Mouse (Mus musculus) liver, postnatal 0 days (tissue): ENCODE data around the gene Lnx2. TPM values are rescaled to one million over a fixed set of nuclear protein-coding genes. Genes with fewer than 3 reads are reported as not detected.

Source experiments
- ATAC-seq: fragments of 200-750 bp; cut with Nextera tagmentation; 2 replicates; pipeline ENCODE4 v1.8.0; 2017; ENCODE audit warnings: mild to moderate bottlenecking, moderate library complexity
- DNase-seq: peaks from one replicate; pipeline ENCODE4 v3.0.0-alpha.2; 2016
- H3K27ac ChIP-seq: fragments of 300-500 bp; sonication (generic); 2 replicates; pipeline ENCODE4 v1.5.1; 2014; ENCODE audit warnings: antibody characterized with exemption, moderate library complexity, mild to moderate bottlenecking, low read depth
- H3K27me3 ChIP-seq: fragments of 300-500 bp; sonication (generic); 2 replicates; pipeline ENCODE4 v1.6.1; 2014; ENCODE audit warnings: low read length, control low read depth, mixed read lengths; ENCODE audit not compliant: insufficient read depth
- H3K36me3 ChIP-seq: fragments of 300-500 bp; sonication (generic); replicated peaks from 2 replicates; pipeline ENCODE4 v1.6.1; 2014; ENCODE audit warnings: mild to moderate bottlenecking, control low read depth, low read length, moderate library complexity, mixed read lengths; ENCODE audit not compliant: insufficient read depth
- H3K4me1 ChIP-seq: fragments of 300-500 bp; sonication (generic); 2 replicates; pipeline ENCODE4 v1.6.1; 2014; ENCODE audit warnings: antibody characterized with exemption, mild to moderate bottlenecking, control low read depth; ENCODE audit not compliant: insufficient read depth
- H3K4me2 ChIP-seq: fragments of 300-500 bp; sonication (generic); 2 replicates; pipeline ENCODE4 v1.6.1; 2014; ENCODE audit warnings: low read depth, mild to moderate bottlenecking, low read length, moderate library complexity, mixed read lengths
- H3K4me3 ChIP-seq: fragments of 300-500 bp; sonication (generic); 2 replicates; pipeline ENCODE4 v1.5.1; 2014; ENCODE audit warnings: low read depth, low read length
- H3K9ac ChIP-seq: fragments of 300-500 bp; sonication (generic); replicated peaks from 2 replicates; pipeline ENCODE4 v1.6.1; 2014; ENCODE audit warnings: mild to moderate bottlenecking, moderate library complexity
- H3K9me3 ChIP-seq: fragments of 300-500 bp; sonication (generic); 2 replicates; pipeline ENCODE4 v1.6.1; 2016; ENCODE audit warnings: mild to moderate bottlenecking, control low read depth, low read length, mixed read lengths
- CTCF ChIP-seq: sonication (generic); IDR thresholded peaks from 2 replicates; pipeline ENCODE4 v1.5.1; 2016; ENCODE audit warnings: antibody characterized with exemption, low read depth
- EP300 ChIP-seq: IDR thresholded peaks from 2 replicates; pipeline ENCODE4 v1.6.1; 2016; ENCODE audit warnings: antibody characterized with exemption, low read depth, mild to moderate bottlenecking
- WGBS: fragments of 180-500 bp; shearing (Covaris S2); extraction: QIAGEN DNeasy Blood & Tissue Kit; methylation state at CpG from one replicate; pipeline ENCODE4 v1.1.7; 2014; ENCODE audit not compliant: insufficient replicate concordance; 5-methylcytosine and 5-hydroxymethylcytosine counted together
- polyA plus RNA-seq: library from polyadenylated mRNA; unstranded; fragments of >200 nt; fragmentation: Nextera tagmentation; extraction: Ambion mirVana; gene quantifications from 2 replicates; pipeline ENCODE4 v1.2.1, GENCODE M21; 2015

Gene Lnx2
- polyA plus RNA-seq, 1 experiment from 2014 or later = 5.4 TPM

DNA sequence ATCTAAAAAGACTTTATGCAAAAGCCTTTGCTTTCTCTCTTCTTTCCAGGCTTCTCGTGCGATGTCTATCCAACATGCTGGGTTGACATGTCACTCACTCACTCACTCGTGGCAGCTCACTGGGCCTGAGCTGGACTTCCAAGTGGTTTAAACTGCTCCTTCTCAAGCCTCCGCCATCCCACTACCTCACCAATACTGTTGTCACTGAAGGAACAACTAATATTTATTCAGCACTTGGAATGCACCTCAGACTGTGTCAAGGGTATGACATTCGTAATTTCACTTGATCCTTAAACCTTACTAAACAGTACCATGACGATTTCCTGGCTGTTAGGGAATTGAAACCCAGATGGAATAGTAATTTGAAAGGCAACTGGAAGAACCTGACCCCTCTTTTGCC, 2.6 kb downstream of the Lnx2 start:
- Histone ChIP-seq H3K27me3 (no peaks in the 10 kb centered on the region), H3K9ac (no peak overlapping the region), H3K27ac (peak overlapping the region; percentile 93), H3K9me3 (no peaks in the 10 kb centered on the region), H3K36me3 (no peaks in the 10 kb centered on the region), H3K4me2 (peak overlapping the region; percentile 89), H3K4me1 (peaks cover 28% of the 10 kb centered on the region), H3K4me3 (no peak overlapping the region)
- ATAC-seq (no peak), DNase-seq (no peak)
- WGBS = 70% methylated on average over 6 of the region's 6 CpGs
- TF ChIP-seq EP300 = no peak
- no peak for TF ChIP-seq CTCF

DNA sequence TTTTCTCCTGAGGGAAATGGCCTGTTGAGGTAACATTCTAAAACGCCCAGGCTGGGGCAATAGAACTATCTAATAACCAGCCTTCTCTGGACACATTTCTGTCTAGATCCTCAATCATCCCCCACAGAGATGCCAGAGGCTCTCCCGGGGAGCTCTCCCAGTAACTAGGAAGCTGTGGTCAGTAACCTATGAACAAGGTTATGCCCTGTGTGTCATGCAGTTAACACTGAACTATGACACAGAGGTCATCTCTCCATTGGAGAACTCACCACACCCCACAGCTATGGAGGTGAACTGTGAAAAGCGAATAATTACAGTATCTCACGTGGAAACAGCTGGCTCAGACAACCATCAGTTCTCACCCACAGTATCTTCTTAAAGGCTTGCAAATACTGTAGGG, 4.5 kb downstream of the Lnx2 start:
- Histone ChIP-seq H3K4me3 (no peak overlapping the region), H3K4me2 (no peak overlapping the region), H3K9me3 (no peaks in the 10 kb centered on the region), H3K36me3 (no peaks in the 10 kb centered on the region), H3K27me3 (no peaks in the 10 kb centered on the region), H3K9ac (no peak overlapping the region), H3K4me1 (peaks cover 28% of the 10 kb centered on the region), H3K27ac (peak overlapping the region; percentile 56)
- WGBS = 54% methylated on average over 4 of the region's 4 CpGs
- TF ChIP-seq EP300 (no peak), CTCF (no peak)
- DNase-seq = no peak
- no peak for ATAC-seq

DNA sequence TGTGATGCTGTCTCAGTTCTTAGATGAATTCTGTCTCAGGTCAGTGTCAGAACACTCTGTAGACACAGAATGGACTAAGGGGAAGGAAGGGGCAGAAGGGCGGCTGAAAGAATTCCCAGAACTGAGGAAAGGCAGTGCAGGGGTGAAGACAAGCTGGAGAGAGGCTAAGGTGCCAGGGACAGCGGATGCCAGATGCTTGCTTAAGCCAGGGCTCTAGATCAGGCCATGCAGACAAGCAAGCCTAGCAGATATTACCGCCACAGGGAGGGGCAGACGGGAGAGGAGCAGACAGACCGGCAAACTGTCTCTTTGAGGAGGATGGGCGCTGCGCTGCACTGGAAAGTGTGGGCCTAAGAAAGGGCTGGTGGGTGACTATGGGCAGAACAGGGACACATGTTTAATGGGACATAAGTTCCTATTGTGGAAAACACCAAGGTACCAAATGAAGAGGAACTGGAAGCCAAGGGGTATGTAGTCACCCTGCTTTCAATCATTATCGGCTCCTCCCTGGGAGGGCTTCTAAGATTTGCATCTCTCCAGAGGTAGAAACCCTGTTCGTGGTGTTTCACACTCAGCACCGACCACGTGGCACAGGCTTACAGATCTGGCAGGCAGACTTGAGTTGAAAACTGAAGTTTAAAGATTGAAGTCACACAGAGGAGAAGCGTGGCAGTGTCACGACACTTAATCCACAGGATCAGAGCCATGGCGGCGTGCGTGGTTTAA, 5.4 kb downstream of the Lnx2 start:
- H3K27me3 ChIP-seq = no peaks in the 10 kb centered on the region
- no peak overlapping the region for H3K4me2 ChIP-seq
- DNase-seq = no peak
- no peak for ATAC-seq
- peaks cover 28% of the 10 kb centered on the region for H3K4me1 ChIP-seq
- TF ChIP-seq CTCF (no peak), EP300 (no peak)
- H3K9me3 ChIP-seq = no peaks in the 10 kb centered on the region
- H3K27ac ChIP-seq = peak overlapping the region; percentile 36; the same call in 1 of the 2 replicates
- 64% methylated on average over 16 of the region's 16 CpGs for WGBS
- H3K4me3 ChIP-seq = no peak overlapping the region
- H3K36me3 ChIP-seq = no peaks in the 10 kb centered on the region
- H3K9ac ChIP-seq = no peak overlapping the region

DNA sequence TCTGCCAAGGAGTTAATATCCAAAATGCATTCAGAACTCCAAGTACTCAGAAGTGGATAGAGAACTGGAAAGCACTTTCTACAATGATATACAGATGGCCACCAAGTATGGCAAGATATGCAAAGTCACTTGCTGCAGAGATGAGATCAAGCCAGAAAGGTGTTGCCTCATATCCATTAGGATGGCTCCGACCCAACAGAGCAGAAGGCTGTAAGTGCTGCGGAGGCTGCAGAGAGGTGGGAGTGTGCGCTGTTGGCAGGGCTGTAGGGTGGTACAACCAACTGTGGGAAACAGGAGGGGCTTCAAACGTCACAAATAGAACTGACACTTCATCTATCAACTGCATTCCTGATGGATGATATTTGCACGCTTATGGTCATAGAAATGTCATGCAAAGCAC, 7.5 kb downstream of the Lnx2 start:
- Histone ChIP-seq H3K9me3 (no peaks in the 10 kb centered on the region), H3K4me2 (no peak overlapping the region), H3K4me1 (peaks cover 25% of the 10 kb centered on the region), H3K27ac (no peak overlapping the region), H3K9ac (no peak overlapping the region), H3K36me3 (no peaks in the 10 kb centered on the region), H3K4me3 (no peak overlapping the region), H3K27me3 (no peaks in the 10 kb centered on the region)
- TF ChIP-seq EP300 (no peak), CTCF (no peak)
- 82% methylated on average over 5 of the region's 5 CpGs for WGBS
- DNase-seq (no peak), ATAC-seq (no peak)

DNA sequence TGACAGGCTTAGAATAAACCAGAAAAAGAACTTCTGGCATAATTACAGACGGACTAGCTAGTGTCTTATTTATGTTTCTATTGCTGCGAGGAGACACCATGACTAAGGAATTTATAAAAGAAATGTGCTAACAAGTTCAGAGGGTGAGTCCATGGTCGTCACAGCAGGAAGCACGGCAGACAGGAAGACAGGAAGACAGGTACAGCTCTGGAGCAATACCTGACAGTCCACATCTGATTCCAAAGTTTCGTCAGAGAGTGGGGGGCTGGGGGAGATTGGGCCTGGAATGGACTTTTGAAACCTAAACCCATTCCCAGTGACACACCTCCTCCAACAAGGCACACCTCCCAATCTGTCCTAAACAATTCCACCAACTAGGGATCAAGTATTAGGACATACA, 9.4 kb downstream of the Lnx2 start:
- WGBS = 46% methylated on average over 5 of the region's 5 CpGs

DNA sequence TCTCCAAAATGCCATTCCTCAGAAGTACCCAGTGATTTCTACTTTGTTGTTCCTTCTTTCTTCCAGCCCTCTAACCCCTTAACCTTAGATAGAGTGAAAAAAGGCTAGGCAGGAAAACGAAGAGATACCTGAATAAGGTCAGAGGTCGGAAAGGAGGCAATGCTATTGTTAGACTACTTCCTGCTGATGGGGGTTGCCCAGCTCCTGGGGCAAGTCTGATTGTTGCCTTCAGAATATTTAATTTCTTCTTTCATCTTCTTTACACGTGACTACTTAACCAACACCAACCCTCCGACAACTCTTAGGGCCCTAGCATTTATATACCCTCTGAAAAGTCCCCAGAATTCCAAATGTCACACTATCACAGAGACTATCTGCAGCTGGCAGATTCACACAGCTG, 10.3 kb downstream of the Lnx2 start:
- Histone ChIP-seq H3K36me3 (no peaks in the 10 kb centered on the region), H3K9ac (no peak overlapping the region)
- ATAC-seq = no peak

More for the DNA sequence above, 9.4 kb downstream of the Lnx2 start:
- DNase-seq (peak; percentile 70), ATAC-seq (peak; percentile 92)
- Histone ChIP-seq H3K4me1 (peaks cover 14% of the 10 kb centered on the region), H3K9me3 (no peaks in the 10 kb centered on the region), H3K27me3 (no peaks in the 10 kb centered on the region), H3K36me3 (no peaks in the 10 kb centered on the region), H3K4me2 (no peak overlapping the region), H3K9ac (no peak overlapping the region), H3K27ac (peak overlapping the region; percentile 44; the same call in 1 of the 2 replicates), H3K4me3 (no peak overlapping the region)
- TF ChIP-seq CTCF (no peak), EP300 (no peak; the same call in 1 of the 2 replicates)

More for the DNA sequence above, 10.3 kb downstream of the Lnx2 start:
- no peak overlapping the region for H3K4me2 ChIP-seq
- H3K4me3 ChIP-seq = no peak overlapping the region
- H3K9me3 ChIP-seq = no peaks in the 10 kb centered on the region
- TF ChIP-seq CTCF (no peak), EP300 (no peak)
- no peaks in the 10 kb centered on the region for H3K27me3 ChIP-seq
- WGBS = 61% methylated on average over 4 of the region's 4 CpGs
- H3K4me1 ChIP-seq = peaks cover 11% of the 10 kb centered on the region
- no peak overlapping the region for H3K27ac ChIP-seq
- no peak for DNase-seq
